Mouse (Mus musculus) urinary bladder, postnatal 36 days (tissue): ENCODE data around the gene Tmem223.

Source experiments
- DNase-seq, 2 experiments: peaks; one replicate each; pipeline ENCODE4 v3.0.0; 2022; ENCODE audit warnings: low spot score in 2 of 2, mixed read lengths in 1 of 2

Gene Tmem223

DNA sequence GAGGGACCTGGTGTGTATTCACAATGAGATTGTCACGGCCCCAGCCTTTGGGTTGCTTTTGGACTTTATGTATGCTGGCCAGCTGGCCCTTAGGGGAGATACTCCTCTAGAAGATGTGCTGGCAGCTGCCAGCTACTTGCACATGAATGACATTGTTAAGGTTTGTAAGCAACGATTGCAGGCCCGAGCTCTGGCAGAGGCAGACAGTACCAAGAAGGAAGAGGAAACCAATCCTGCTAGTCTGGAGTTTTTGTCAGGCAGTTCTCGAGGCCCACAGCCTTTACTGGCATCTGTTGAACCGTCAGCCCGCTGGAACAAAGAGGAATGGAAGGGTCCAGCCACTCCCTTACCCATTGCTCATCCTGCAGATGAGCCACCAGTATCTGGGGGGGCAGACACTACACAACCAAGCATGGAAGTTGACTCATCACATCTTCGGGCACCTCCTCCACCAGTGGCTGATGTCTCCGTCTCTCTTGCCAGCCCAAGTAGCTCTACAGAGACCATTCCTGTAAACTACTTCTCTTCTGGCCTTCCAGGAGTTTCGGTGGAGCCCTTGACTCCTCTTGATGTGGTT, 32.5 kb downstream of the Tmem223 start:
- DNase-seq = no peak

DNA sequence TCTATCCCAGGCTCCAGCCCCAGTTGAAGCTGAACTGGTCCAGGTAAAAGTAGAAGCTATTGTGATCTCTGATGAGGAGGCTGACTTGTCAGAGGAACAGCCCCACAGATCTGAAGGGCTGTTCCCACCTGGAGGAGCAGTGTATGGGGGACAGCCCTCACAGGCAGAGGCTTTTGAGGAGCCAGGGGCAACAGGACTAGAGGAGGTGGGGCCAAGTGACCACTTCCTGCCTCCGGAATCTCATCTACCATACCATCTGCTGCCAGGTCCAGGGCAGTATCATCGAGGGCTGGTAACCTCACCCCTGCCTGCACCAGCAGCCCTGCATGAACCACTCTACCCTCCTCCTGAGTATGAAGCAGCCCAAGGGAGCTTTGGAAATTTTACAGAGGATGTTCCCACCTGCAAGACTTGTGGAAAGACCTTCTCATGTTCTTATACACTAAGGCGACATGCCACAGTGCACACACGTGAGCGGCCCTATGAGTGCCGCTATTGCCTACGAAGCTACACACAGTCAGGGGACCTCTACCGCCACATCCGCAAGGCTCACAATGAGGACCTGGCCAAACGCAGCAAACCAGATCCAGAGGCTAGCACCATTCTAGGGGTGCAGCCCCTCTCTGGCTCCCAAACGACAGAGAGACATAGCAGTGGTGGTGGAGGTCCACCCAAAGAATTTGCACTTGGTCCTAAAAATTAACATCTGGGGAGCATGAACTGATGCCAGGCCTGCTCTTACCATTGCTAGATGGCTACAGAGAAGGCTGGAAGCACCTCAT, 33.3 kb downstream of the Tmem223 start:
- DNase-seq = no peak

DNA sequence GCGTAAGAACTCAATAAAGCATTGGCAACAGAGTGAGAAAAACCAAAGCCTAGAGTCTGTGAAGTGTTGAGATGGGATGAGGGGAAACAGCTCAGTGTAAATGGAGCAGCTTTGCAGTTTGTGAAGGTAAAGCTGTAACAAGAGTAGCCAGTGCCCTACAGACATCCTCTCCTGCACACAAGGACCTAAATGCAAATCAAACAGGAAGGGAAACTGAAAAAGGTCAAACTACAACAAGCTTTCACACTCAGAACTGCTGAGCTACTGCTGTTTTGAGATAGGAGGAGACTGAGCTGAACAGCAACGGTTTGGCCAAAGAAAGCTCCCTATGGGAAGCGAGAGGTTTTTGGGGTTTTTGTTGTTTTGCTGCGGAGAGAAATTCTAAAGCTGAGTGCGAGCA, 36.0 kb downstream of the Tmem223 start:
- DNase-seq = no peak

DNA sequence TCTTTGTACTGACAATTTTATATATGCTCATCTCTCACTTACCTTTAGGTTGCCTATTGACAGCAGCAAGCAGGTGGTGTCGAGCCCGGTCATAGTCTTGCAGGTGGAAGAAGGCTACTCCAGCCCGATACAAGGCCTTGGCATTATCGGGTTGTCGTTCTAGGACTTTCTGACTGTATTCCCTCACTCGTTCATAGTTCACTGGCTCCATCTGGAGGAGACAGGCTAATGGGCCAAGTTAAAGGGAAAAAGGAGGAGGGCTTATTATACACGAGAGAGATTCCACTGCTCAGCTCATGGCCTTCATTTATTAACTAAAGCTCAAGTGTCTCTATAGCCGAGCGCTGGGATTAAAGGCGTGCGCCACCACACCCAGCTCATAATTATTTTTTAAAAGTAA, 45.0 kb downstream of the Tmem223 start:
- DNase-seq = no peak

DNA sequence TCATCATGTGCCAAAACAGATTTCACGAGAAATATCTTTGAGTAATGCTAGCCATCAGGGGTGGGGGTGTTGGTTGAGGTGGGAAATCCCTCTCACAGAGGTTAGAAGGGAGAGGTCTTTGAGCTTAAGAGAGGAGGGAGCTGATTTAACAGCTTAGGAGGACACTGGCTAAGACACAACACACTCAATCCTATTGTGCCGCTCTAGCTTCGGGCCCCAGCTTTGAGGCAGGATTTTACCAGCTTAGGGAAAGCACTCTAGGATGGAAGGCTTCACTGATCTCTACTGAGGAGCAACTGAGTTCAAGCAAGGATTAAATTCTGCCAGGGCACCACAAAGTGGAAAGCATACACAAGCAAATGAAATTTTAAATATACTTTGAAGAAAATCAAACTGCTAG, 46.2 kb downstream of the Tmem223 start:
- DNase-seq = no peak

DNA sequence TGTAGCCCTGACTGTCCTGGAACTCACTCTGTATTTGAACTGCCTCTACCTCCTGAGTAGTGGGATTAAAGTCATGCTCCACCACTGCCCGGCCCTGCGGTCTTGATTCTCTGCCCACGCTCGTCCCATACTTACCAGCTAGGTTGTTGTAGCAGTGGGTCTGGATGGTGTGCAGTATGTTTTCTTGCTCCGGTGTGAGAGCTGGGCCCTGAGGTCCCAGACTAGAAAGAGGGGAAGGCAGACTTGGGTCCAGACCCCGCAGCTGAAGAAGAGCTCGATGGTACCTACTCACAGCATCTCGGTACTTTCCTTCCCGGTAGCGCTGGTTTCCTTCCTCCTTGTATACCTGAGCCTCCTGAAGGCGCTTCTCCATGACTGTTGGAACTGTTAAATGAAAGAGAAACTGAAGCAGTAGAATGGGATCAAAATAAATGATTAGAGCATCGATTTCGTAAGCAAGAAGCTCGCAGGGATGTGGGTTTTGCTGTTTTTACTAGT, 47.6 kb downstream of the Tmem223 start:
- DNase-seq = no peak

DNA sequence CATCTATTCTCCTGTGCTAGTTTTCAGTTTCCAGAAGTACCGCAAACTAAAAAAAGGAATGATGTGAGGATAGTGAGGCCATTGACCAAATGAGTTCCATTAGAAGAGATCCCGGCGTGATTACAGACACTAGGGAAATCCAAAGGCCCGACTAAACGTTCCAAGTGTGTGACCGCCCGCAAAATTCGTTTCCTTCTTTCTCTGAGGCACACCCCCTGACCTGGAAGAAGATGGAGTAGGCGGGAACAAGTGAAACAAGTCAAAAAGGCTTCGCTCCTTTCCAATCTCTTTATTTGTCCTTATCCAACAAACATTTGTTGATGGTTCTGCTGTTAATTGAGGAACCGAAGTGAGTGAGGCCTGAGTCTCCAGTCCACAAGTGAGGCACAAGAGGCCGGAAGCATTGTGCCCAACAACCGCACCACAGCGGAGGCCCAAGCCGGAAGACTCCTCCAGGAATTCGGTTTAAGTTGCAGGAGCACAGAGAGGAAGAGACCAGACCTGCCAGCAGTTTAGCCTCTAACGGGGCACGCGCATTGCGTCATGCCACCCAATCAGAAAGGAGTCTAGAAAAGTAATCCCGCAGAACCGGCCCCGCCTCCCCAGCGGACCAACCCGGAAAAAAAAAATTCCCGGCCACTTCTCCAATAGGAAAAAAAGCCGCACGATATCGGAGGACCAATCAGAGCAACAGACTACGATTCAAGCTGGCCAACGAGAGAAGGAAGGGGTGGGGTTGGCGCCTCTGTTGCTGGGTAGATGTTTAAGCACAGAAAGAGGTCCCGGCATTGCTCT, 48.2 kb downstream of the Tmem223 start, which contains the start of gene Ttc9c:
Gene Ttc9c (minus strand): TSS at position 533 of the 795 bp plus-strand sequence.
- peak in 1 of 2 experiments; percentile 98 for DNase-seq

DNA sequence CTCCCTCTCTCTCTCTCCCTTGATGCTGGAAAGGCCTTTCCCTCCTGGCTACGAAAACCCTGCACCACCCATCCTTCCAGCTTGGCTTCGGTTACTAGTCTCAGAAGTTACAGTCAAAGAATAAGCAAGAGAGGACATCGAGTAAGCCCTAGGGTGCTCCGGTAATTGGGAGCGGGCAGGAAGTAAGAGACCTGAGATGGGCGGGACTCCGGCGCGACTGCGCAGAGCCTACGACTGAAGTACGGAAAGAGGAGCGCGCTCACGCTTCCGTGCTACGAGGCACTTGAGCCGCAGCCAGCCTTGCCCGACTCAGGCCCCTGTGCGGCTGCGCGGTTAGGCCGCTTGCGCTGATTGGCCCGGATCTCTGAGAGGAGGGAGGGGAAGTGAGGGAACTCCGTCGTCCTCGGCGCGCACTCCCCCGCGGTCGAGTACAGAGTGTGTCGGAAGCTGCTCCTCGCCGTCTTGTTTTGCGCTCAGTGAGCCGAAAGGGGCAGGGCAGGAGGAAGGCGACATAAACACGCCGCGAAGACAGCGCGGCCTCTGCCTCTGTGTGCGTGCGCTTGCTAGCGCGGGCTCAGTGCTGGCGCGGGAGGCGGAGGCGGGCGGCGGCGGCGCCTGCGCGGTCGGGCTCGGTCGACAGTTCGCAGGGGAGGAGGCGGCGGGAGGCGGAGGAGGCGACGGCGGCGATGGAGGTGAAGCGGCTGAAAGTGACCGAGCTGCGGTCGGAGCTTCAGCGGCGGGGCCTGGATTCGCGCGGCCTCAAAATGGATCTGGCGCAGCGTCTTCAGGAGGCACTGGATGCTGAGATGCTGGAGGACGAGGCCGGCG, 49.0 kb downstream of the Tmem223 start, which contains the start of gene Hnrnpul2:
Gene Hnrnpul2 (plus strand): TSS at position 415 of the 828 bp plus-strand sequence.
- peak; percentile 94 to 98 for DNase-seq

DNA sequence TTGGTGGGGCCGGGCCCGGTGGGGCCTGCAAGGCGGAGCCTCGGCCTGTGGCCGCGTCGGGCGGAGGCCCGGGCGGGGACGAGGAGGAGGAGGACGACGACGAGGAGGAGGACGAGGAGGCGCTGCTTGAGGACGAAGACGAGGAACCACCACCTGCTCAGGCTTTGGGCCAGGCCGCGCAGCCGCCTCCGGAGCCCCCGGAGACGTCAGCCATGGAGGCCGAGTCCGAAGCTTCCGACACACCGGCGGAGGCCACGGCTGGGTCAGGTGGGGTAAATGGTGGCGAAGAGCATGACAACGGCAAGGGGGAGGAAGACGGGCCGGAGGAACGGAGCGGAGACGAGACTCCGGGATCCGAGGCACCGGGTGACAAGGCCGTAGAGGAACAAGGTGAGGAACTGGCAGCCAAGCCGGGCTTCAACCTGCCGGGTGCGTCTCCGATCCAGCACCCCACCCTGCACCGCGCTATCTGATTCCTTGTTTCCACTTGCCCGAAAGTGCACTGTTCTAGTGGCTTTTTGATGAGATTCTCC, 49.7 kb downstream of the Tmem223 start:
- no peak for DNase-seq

DNA sequence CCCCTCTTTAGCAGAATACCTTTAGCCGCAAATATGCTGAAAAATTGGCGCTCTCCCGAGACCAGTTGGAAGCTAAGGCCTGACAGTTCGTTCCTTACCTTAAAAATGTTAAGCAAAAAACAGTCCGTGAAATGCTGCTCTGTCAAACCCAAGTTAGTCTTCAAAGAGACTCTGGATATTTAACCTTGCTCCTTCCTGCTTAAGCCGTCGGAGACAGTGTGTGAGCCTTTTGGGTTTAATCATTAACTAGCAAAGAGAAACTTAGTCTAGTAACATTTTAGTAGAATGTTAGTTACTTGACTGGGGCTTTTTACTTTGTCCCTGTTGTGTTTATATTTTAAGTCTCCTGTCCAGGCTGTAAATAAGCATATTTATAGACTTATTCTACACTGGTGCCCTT, 50.4 kb downstream of the Tmem223 start:
- no peak for DNase-seq
